Mouse (Mus musculus) adrenal gland, adult 18-20 months (tissue): ENCODE results near the gene Inip. TPM values are rescaled to one million over a fixed set of nuclear protein-coding genes. Genes with fewer than 3 reads are reported as not detected.

Source experiments
- DNase-seq, 2 experiments: peaks; one replicate each; pipeline ENCODE4 v3.0.0; 2021 to 2022; ENCODE audit warnings: low spot score in 2 of 2
- total RNA-seq, 2 experiments: library from RNA; stranded (reverse); gene quantifications; 1 replicate in 1 of 2; 2 replicates in 1 of 2; pipeline ENCODE4 v1.2.3; 2021

Inip gene
- total RNA-seq, 2 experiments from 2014 or later = 17.5 to 17.6 TPM

- no peak for DNase-seq
Measured at GRCm38 (mm10) chr4:59727187-59727877, 74.1 kb downstream of the Inip start.

DNA sequence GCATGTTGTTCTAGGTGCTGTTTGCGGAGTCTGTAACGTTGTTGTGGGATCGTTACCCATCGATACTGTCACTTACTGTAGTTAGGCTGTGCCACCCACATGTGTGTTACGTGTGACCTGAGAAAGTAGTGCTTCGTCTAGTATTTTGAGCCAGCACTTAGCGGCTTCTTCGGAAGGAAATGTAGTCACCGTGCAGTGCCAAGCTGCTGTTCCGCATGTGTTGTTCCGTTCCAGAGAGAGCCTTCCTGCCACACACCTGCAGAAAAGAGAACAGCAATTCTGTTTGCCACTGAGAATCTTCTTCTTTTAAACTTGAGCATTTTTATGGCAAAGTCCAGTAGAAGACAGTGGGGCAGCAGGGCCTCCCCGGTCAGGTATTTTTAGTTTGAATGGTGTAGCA is 74.9 kb downstream of the Inip start:
- DNase-seq = no peak

DNA sequence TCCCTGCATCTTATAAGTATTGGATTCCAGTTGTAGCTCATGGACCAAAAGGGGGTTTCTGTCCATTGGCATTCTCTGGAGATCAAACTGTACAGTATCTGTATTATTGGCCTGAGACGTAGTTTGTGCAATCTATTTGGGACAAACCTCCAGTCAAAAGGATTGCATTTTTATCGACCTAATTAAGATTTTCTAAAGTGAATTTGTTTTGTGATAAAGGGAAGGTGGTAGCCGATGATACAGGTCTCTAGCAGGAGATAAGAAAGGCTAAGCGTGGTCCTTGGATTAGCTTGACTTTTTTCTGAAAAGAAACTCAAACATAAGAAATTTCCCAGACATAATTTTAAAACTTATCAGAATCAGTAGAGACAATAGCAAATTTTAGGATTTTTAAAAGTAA is 75.8 kb downstream of the Inip start:
- no peak for DNase-seq

DNA sequence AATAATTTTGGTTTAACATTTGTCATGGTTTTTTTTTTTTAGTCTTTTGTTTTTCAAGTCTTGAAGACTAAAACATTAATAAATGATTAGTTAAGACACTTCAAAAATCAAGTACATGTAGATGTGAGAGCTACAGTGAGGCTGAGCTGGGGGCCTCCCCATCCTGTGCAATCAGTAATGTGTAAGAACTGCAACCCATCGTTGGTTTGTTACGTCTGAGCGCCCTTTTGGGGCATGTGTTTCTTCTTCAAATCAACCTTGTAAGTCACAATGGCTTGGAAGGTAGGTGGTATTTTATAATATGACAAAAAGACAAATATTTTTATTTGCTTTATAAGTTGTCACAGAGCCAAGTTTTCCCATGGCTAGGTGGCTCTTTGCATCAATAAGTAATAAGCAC is 79.6 kb downstream of the Inip start:
- no peak for DNase-seq

Other genes with a start within 250 kb of the Inip start
- gene Hsdl2, start 220.0 kb downstream of the Inip start, total RNA-seq = 100 to 1,000 TPM in 1 of 2 experiments, 10 to 100 TPM in 1; 69.3 to 117 TPM
- 10 to 100 TPM; 11.2 to 13.2 TPM for gene E130308A19Rik, start 175.4 kb downstream of the Inip start, total RNA-seq
- 1 to 10 TPM; 4.1 to 5.1 TPM for gene Snx30, start 4.3 kb upstream of the Inip start, total RNA-seq
- gene Slc46a2, start 113.5 kb upstream of the Inip start, total RNA-seq = not detected
- gene Mup4, start 159.1 kb upstream of the Inip start, total RNA-seq = not detected
- gene Mup6, start 162.7 kb upstream of the Inip start, total RNA-seq = not detected